Mouse (Mus musculus) myocyte (in vitro differentiated cells): Measurements from ENCODE around the gene Gm5148.

Experiments
- MYOD1 ChIP-seq, 3 experiments: IDR thresholded peaks; one replicate each; pipeline ENCODE4 v1.6.1; 2011; ENCODE audit warnings: control low read depth in 2 of 3, low read depth in 2 of 3, mild to moderate bottlenecking in 2 of 3, moderate library complexity in 1 of 3; ENCODE audit not compliant: insufficient read length in 2 of 3, control insufficient read depth in 1 of 3
- POLR2A ChIP-seq: IDR thresholded peaks from one replicate; pipeline ENCODE4 v1.6.1; 2011; ENCODE audit warnings: low read depth, mild to moderate bottlenecking, control low read depth, moderate library complexity; ENCODE audit not compliant: insufficient read length
- USF1 ChIP-seq: IDR thresholded peaks from one replicate; pipeline ENCODE4 v1.6.1; 2011; ENCODE audit warnings: low read depth, mild to moderate bottlenecking, control low read depth, moderate library complexity

GRCm38 (mm10) chr3:37667119-37667467 lies 57.2 kb downstream of the Gm5148 start:
- TF ChIP-seq POLR2A, result no peak
- TF ChIP-seq USF1, result no peak
- TF ChIP-seq MYOD1 (IDR thresholded peaks at IDR 0.05; ENCODE audit: control insufficient read depth in 1 of 3, insufficient read length in 2 of 3, low read depth in 2 of 3), result no peak
